Mouse (Mus musculus) large intestine, adult 2 months (tissue): Measurements from ENCODE around the gene Btbd18. TPM values are rescaled to one million over a fixed set of nuclear protein-coding genes. Genes with fewer than 3 reads are reported as not detected.
"Not testable (repeated sequence)": the region's sequence is repeated elsewhere in the genome, so short reads cannot be mapped to it uniquely, and the experiment has no call there.

Experiments
- DNase-seq: peaks from one replicate; pipeline ENCODE4 v3.0.0-alpha.2; 2012; ENCODE audit warnings: low read depth, low spot score
- WGBS: fragments of 180-500 bp; shearing (Covaris S2); methylation state at CpG from one replicate; pipeline ENCODE4 v1.1.7; 2018; 5-methylcytosine and 5-hydroxymethylcytosine counted together
- polyA plus RNA-seq: library from polyadenylated mRNA; depleted of rRNA; stranded (reverse); fragments of >200 nt; gene quantifications from 2 replicates; pipeline ENCODE4 v1.2.3, GENCODE M21; 2012

Gene Btbd18
- polyA plus RNA-seq, 1 experiment: not detected

GRCm38 (mm10) chr2:84640833-84641232 lies 18.0 kb upstream of the Btbd18 start:
- DNase-seq: no peak

- WGBS: 14% methylated on average over 1 of the region's 1 CpGs
These were observed 12.7 kb upstream of the Btbd18 start for GRCm38 (mm10) chr2:84646138-84646537.

GRCm38 (mm10) chr2:84647051-84647568 lies 11.8 kb upstream of the Btbd18 start:
- DNase-seq: no peak
- 56% methylated on average over 6 of the region's 6 CpGs for WGBS

More at GRCm38 (mm10) chr2:84646138-84646537, 12.7 kb upstream of the Btbd18 start:
- no peak for DNase-seq

GRCm38 (mm10) chr2:84648369-84648768 lies 10.5 kb upstream of the Btbd18 start:
- 7% methylated on average over 6 of the region's 6 CpGs for WGBS
- no peak for DNase-seq

GRCm38 (mm10) chr2:84649674-84650073 lies 9.2 kb upstream of the Btbd18 start:
- no peak for DNase-seq
- under 1% methylated on average over 10 of the region's 10 CpGs for WGBS

GRCm38 (mm10) chr2:84650464-84651195 lies 8.2 kb upstream of the Btbd18 start, which contains the start of gene Ctnnd1:
Gene Ctnnd1, minus strand, starts transcription at chr2:84650765.
- peak; percentile 90 for DNase-seq
- 2% methylated on average over 15 of the region's 15 CpGs for WGBS

- no peak for DNase-seq
These were observed 5.5 kb upstream of the Btbd18 start for GRCm38 (mm10) chr2:84653354-84653753.

GRCm38 (mm10) chr2:84655864-84656263 lies 3.0 kb upstream of the Btbd18 start:
- 60% methylated on average over 1 of the region's 1 CpGs for WGBS
- no peak for DNase-seq

- whole genome bisulfite sequencing: 34% methylated on average over 3 of the region's 3 CpGs
- DNase-seq: no peak
These were observed 1.4 kb downstream of the Btbd18 start for GRCm38 (mm10) chr2:84660253-84660652.

GRCm38 (mm10) chr2:84662866-84663265 lies 4.0 kb downstream of the Btbd18 start:
- no peak for DNase-seq
- WGBS: 46% methylated on average over 2 of the region's 2 CpGs

- DNase-seq: no peak
- 61% methylated on average over 12 of the region's 12 CpGs for WGBS
These were observed 7.2 kb downstream of the Btbd18 start for GRCm38 (mm10) chr2:84666081-84666480.

- no peak for DNase-seq
- WGBS: 3% methylated on average over 39 of the region's 39 CpGs
These were observed 11.1 kb downstream of the Btbd18 start for GRCm38 (mm10) chr2:84669828-84670568.

- WGBS: under 1% methylated on average over 20 of the region's 20 CpGs
These were observed 11.7 kb downstream of the Btbd18 start, which contains the start of gene Selenoh for GRCm38 (mm10) chr2:84670569-84670933. Gene Selenoh, minus strand, starts transcription at chr2:84670770.

GRCm38 (mm10) chr2:84671535-84671934 lies 12.7 kb downstream of the Btbd18 start:
- WGBS: 65% methylated on average over 4 of the region's 5 CpGs
- not testable (repeated sequence) for DNase-seq

More at GRCm38 (mm10) chr2:84670569-84670933, 11.7 kb downstream of the Btbd18 start, which contains the start of gene Selenoh:
- DNase-seq: peak; percentile 55

GRCm38 (mm10) chr2:84677270-84677967 lies 18.5 kb downstream of the Btbd18 start:
- WGBS: 4% methylated on average over 22 of the region's 22 CpGs
- DNase-seq: no peak

- DNase-seq: peak; percentile 100
- WGBS: under 1% methylated on average over 44 of the region's 44 CpGs
These were observed 19.3 kb downstream of the Btbd18 start, which contains the start of the genes Gm28635 and Med19 for GRCm38 (mm10) chr2:84677968-84678880. Gene Gm28635, minus strand, starts transcription at chr2:84678041. Gene Med19, plus strand, starts transcription at chr2:84678402.

GRCm38 (mm10) chr2:84679016-84679415 lies 20.1 kb downstream of the Btbd18 start, which contains the start of gene Tmx2:
Gene Tmx2, minus strand, starts transcription at chr2:84679140.
- DNase-seq: no peak

GRCm38 (mm10) chr2:84682605-84683183 lies 23.8 kb downstream of the Btbd18 start:
- no peak for DNase-seq
- 50% methylated on average over 6 of the region's 6 CpGs for WGBS

More at GRCm38 (mm10) chr2:84679016-84679415, 20.1 kb downstream of the Btbd18 start, which contains the start of gene Tmx2:
- 9% methylated on average over 8 of the region's 8 CpGs for WGBS
